Mouse (Mus musculus): ENCODE data around the gene Kpnb1.

Kpnb1 gene

DNA sequence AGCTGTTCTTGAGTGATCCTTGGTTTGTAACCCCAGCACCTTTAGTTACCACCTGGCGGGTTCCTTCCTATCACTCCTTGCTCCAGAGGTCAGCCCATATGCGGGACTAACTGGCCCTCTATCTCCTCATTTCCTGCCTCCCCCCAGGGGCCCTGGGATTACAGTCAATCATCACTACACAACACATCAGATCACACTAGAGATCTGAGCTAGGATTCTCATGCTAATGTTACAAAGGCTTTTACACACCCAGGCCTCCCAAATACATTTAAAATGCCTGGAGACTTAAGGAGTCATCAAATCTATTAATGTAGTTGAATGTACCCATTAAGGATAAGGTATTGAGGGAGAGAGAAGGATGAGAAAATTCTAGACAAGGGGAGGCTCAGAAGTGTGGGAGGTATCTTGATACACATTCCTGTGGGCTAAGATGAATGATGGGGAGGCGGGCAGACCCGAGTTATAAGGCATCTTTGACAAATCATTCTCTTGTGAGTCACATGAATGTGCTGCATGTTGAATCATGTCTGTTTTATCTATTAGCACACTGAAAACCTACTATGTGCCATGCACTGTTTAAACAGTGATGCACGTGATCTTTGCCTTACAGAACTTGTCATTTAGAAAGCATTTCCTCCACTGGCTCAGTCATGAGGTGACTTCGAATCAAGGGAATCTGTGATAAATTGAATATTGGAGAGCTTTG, 4.4 kb upstream of the Kpnb1 start:
- TF ChIP-seq GATA4 (IDR thresholded peaks at IDR 0.05; ENCODE audit: insufficient replicate concordance, low read length), result no peak

DNA sequence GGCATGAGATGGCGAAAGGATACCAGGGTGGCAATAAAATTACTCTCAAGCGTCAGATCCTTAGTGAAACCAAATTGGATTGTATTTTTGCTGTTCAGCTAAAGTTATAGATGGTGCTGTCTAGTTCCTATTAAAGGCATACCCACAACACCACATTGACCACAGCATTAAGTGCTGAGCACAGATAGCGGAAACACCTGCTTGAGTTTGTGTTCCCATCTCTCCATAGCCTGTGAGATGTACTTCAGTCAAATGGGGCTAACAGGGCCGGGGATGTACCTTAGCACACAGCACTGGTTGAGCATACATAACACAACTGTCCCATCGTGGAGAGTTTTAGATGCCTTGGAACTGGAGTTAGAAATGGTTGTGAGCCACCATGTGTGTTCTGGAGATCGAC, 3.3 kb upstream of the Kpnb1 start:
- TF ChIP-seq GATA4 (IDR thresholded peaks at IDR 0.05; ENCODE audit: insufficient replicate concordance, low read length), result no peak

DNA sequence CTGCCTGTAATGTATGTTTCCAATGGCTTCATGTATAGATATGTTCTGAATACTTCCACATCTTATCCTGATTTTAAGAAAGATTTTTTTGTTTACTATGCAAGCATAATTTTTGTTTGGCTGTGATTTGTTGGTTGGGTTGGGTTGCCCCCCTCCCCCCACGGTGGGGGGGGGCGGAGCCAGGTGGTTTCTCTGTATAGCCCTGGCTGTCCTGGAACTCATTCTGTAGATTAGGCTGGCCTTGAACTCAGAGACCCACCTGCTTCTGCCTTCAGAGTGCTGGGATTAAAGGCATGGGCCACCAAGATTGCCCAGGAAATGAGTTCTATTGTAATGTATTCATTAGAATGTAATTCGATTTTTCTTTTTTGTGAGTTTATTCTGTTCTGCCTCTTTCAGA, 1.6 kb upstream of the Kpnb1 start:
- no peak for TF ChIP-seq GATA4 (IDR thresholded peaks at IDR 0.05; ENCODE audit: insufficient replicate concordance, low read length)

DNA sequence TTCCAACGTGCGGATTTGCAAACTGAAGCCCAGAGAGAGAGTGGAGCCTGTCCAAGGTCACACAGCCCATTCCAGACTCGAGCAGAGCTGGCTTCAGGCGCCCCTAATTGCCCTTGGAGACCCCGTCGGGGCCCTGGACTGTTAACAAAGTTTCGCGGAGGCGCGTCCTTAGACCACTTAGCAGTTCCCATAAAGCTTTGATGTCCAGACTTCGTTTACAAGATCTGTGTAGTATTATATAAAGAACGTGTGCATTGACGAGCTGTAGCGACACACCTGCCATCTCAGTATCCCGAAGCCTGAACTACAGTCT, 918 bp upstream of the Kpnb1 start:
- TF ChIP-seq GATA4 (IDR thresholded peaks at IDR 0.05; ENCODE audit: insufficient replicate concordance, low read length), result no peak

DNA sequence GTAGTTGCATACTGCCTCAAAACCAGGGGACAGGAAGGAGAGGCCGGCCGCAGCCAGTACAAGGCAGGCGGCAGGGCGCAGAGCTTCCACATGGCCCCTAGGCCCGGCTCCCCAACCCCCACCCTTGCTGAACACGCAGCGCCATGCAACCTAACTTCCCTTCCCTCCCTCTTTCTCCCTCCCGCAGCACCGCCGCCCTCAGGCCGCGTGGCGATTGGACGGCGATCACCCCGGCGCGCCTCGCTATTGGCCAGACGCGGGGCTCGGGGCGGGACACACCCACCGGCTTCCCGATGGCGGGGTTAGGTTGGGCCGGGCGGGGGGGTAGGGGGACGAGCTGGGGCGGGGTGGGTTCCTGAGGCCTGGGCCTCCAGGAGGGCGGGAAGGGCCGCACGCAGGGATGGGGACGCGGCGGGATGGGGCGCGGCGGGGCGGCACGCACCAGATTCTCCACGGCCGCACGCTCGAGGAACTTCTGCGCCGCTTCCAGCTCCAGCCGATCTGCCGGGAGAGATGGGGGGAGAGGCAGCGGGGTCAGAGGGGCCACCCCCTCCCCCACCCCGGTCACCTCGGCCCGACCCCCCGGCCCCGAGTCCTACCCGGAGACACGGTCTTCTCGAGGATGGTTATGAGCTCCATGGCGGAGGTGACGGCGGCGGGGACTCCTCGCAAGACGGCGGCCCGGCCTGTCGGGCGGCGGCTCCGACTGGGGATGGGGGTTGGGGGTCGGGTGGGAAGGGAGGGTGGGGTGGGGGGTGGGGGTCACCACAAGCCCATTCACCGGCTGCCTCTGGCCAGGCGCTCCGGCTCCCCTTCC, 526 bp downstream of the Kpnb1 start:
- TF ChIP-seq GATA4 (IDR thresholded peaks at IDR 0.05; ENCODE audit: insufficient replicate concordance, low read length), result peak; percentile 15; the same call in 1 of the 2 replicates

DNA sequence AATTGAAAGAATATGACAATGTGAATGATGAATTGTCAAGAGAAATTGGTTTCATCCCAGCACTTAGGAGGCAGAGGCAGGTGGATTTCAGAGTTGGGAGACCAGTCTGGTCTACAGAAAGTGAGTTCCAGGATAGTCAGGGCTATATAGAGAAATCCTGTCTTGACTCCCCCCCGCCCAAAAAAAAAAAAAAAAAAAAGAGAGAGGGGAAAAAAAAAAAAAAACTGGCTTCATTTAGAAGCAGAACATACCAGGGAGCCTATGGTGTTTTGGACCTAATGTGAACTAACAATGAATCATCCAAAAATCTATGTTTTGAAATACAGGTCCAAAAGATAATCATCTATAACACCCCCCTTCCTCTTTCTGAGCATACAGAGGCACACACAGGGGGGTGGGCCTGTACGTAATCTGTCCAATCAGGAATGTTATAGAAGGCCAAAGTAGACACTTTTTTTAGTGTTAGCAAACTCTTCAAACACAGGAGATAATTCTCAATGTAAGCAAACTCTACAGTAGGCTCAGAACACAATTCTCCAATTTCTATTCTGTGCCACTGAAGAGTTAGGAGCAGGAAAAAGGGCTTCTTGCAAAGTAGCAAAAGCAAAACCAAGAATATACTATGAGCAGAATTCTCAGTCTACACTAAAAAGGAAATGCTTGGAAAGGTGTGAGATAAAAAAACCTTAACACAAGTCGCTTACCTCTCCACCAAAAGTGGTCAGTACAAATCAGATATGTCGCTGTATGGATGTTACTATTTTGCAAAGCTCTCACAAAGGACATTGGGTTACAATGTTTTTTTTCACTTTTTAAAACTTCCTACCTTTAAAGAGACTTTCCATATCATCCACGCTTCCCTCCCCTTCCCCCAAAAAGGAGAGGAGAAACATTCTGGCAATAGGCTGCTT, 1.7 kb downstream of the Kpnb1 start:
- TF ChIP-seq GATA4 (IDR thresholded peaks at IDR 0.05; ENCODE audit: insufficient replicate concordance, low read length), result no peak

DNA sequence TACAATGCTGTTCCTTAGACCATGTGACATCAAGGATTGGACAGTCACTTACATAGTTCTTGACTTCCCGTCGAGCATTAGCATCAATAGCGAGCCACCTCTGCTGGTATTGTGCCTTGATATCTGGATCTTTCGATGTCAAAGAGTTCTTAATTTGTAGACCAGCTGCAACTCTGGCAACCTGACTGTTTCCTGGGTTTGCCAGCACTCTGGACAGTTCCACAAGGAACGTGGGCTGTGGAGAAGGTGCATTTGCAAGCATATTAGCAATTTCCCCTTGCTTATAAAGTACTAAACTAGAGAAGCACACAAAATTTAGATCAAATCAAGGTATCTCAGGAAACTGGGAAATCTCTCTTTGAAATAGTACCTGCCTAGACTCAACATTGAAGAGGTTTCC, 2.8 kb downstream of the Kpnb1 start:
- TF ChIP-seq GATA4 (IDR thresholded peaks at IDR 0.05; ENCODE audit: insufficient replicate concordance, low read length), result no peak

DNA sequence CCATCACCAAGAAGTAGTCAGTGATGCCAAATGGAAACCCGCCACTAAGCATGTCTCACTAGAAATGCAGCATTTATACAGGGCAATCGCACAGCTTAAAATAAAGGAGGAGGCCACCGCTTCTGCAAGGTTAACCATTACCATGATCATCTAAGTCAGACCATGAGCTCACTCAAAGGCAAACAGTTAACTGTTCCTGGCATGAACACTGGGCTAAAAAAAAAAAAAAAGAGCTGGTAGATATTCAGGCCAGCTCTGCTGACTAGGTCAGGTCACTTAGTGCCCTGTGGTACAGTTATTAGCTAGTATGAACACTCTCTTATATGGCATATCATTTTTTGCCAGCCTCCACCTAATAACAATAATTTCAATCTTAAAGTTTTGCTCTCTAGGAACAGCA, 5.2 kb downstream of the Kpnb1 start:
- TF ChIP-seq GATA4 (IDR thresholded peaks at IDR 0.05; ENCODE audit: insufficient replicate concordance, low read length), result no peak

DNA sequence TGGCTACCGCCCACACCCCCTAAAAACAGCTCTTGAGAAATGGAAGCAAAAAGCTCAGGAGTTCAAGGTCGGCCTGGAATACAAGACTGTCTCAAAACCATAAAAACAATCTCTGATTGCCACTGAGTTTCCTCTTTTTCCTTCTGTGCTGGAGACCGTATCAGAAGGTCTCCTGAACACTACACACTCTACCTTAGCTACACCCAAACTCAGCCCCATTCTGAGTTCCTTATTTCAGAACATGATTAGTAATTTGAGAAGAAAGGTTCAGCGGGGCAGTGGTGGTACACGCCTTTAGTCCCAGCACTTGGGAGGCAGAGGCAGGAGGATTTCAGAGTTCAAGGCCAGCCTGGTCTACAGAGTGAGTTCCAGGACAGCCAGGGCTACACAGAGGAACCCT, 6.6 kb downstream of the Kpnb1 start:
- TF ChIP-seq GATA4 (IDR thresholded peaks at IDR 0.05; ENCODE audit: insufficient replicate concordance, low read length), result no peak

DNA sequence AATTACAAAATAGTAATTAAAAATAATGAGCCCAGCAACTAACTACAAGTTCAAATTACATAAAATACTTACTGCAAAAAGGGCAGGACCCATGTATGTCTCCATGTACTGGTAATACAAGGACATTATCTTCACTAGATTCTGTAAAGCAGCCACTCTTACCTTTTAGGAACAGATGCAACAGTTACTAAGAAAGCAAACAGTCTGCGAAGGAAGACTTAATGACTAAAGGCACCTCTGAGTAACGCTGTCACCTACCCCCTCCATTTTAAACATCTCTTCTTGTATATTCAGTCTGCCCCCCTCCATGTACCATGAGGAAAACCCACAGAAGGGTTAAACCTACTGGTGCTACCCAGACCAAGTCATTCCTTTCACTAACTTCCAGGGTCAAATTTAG, 9.5 kb downstream of the Kpnb1 start:
- no peak for TF ChIP-seq GATA4 (IDR thresholded peaks at IDR 0.05; ENCODE audit: insufficient replicate concordance, low read length)

DNA sequence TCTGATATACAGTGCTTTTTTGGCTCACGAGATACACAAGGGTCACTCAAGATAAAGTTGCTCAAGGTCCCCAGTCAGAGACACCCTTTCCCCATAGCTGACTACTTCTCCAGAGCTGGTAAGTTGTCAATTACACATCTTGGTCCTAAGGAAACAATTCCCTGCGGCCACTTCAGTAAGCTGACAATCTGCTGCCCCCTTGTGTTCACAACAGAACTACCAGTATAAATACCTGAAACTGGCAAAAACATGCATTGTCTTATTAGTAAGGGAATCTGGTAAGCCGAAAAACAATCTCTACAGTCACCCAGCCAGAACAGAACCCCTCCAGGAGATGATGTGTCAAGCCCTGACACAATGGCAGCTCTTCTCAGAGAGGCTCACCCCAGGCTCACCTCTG, 10.8 kb downstream of the Kpnb1 start:
- no peak for TF ChIP-seq GATA4 (IDR thresholded peaks at IDR 0.05; ENCODE audit: insufficient replicate concordance, low read length)

DNA sequence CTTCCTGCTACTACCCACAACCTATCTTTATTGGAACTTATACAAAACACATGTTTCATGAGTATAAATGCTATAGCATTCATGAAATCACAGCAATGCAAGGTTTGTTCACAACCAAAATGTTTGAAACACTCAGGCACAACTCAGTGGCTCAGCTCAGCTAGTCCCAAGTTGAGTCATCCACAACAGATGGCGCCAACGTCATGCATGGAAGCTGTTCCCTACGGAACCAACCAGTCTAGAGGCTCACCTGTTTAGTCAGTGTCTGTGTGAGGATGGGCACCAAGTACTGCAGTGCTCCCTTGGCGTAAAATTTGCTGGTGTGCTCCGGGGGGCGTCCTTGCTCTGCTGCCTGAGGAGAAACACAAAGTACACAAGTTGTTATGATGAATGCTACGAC, 12.2 kb downstream of the Kpnb1 start:
- TF ChIP-seq GATA4 (IDR thresholded peaks at IDR 0.05; ENCODE audit: insufficient replicate concordance, low read length), result no peak

DNA sequence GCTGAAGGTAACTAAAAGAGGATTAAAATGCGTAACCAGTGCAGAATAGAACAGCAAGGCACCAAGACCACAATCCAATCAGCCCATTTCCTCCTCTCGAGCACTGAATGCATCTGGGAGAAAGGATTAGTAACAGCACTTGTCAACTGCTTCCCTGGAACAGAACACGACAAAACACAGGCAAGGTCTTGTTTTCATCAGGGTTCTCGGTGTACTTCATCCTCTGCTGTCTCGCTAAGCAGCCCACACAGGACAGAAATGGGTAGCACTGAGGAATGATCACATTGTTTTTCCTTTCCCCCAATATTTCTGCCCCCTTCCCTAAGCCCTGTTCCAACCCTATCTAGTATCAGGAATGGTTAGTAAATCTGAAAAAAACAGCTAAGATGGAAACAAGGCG, 27.3 kb downstream of the Kpnb1 start:
- TF ChIP-seq GATA4 (IDR thresholded peaks at IDR 0.05; ENCODE audit: insufficient replicate concordance, low read length), result no peak

DNA sequence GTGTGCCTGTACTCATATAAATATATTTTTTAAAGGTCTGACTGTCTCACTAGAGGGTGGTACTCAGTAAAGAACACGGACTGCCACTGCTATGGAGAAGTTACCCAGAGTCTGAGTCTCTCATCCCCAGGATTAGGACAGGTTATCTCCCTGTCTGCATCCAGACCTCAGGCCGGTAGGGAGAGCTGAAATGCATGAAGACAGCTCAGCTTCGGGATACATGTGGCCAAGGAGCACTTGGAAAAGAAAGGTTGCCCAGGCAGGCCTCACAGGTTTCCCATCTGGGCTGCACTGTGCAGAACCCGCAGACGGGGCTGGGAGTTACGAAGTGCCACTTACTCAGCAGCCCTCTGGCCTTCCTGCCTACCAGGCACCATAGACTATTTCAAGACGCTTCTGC, 30.7 kb downstream of the Kpnb1 start:
- no peak for TF ChIP-seq GATA4 (IDR thresholded peaks at IDR 0.05; ENCODE audit: insufficient replicate concordance, low read length)

DNA sequence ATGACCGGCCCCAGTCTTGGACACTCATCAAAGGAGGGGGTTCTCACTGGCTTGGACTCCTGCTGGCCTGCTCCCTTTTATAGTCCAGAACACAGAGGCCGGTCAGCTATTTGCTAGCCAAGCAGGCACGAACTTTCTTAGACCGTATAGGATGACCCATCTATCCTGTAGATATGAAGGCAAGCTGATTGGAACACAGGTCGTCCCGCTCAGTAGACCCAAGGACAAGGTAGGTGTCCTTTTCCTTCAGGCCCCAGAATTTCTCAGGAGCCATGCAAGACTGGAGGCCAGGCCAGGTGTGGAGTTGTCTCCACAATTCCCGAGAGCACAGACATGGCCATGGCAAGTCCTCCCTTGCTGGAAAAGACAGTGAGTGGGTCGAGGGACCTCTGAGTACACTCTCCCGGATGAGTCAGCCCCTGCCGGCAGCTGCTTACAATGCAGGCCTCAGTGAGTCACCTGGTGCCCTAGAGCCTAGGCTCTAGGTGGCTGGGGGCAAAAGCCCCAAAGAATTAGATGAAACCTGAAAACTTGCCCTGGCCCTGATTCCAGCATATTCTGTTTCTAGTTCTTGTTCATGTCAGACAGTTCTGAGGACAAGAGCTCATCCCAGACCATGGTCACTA, 34.9 kb downstream of the Kpnb1 start:
- no peak for TF ChIP-seq GATA4 (IDR thresholded peaks at IDR 0.05; ENCODE audit: insufficient replicate concordance, low read length)

Data from liver, adult (tissue).